Mouse (Mus musculus): ENCODE results near the gene Rpp25l. TPM values are rescaled to one million over a fixed set of nuclear protein-coding genes. Genes with fewer than 3 reads are reported as not detected.

Gene Rpp25l
- polyA plus RNA-seq, 1 experiment from 2014 or later: 68.7 TPM

GRCm38 (mm10) chr4:41677006-41677629 lies 36.2 kb downstream of the Rpp25l start:
- no peaks in the 10 kb centered on the region for H3K9me3 ChIP-seq
- 49% methylated on average over 13 of the region's 13 CpGs for WGBS
- H3K36me3 ChIP-seq: peaks cover 23% of the 10 kb centered on the region; the same call in 1 of the 2 replicates
- H3K27ac ChIP-seq (replicated peaks): peak overlapping the region; percentile 61
- H3K4me3 ChIP-seq: no peak overlapping the region
- no peak overlapping the region for H3K4me2 ChIP-seq (replicated peaks)
- ATAC-seq (ENCODE audit: low FRiP score, low read depth): peak; percentile 45
- H3K4me1 ChIP-seq: peaks cover 95% of the 10 kb centered on the region
- no peaks in the 10 kb centered on the region for H3K27me3 ChIP-seq
- peak overlapping the region; percentile 39; the same call in 1 of the 2 replicates for H3K9ac ChIP-seq (replicated peaks)

- peak overlapping the region; percentile 61 for H3K27ac ChIP-seq (replicated peaks)
- no peaks in the 10 kb centered on the region for H3K27me3 ChIP-seq
- H3K4me3 ChIP-seq: no peak overlapping the region
- peaks cover 26% of the 10 kb centered on the region; the same call in 1 of the 2 replicates for H3K36me3 ChIP-seq
- 75% methylated on average over 17 of the region's 17 CpGs for WGBS
- peak overlapping the region; percentile 39; the same call in 1 of the 2 replicates for H3K9ac ChIP-seq (replicated peaks)
- no peak for ATAC-seq (ENCODE audit: low FRiP score, low read depth)
- H3K4me1 ChIP-seq: peaks cover 97% of the 10 kb centered on the region
- no peaks in the 10 kb centered on the region for H3K9me3 ChIP-seq
- no peak overlapping the region for H3K4me2 ChIP-seq (replicated peaks)
These were observed 36.9 kb downstream of the Rpp25l start for GRCm38 (mm10) chr4:41676248-41677005.

- peaks cover 77% of the 10 kb centered on the region for H3K4me1 ChIP-seq
- H3K4me3 ChIP-seq: no peak overlapping the region
- H3K27me3 ChIP-seq: peaks cover 4% of the 10 kb centered on the region; the same call in 1 of the 2 replicates
- H3K36me3 ChIP-seq: peaks cover 39% of the 10 kb centered on the region
- H3K9ac ChIP-seq (replicated peaks): no peak overlapping the region; the same call in 1 of the 2 replicates
- no peaks in the 10 kb centered on the region for H3K9me3 ChIP-seq
- peak overlapping the region; percentile 83 for H3K27ac ChIP-seq (replicated peaks)
- 59% methylated on average over 19 of the region's 19 CpGs for WGBS
- H3K4me2 ChIP-seq (replicated peaks): no peak overlapping the region
- ATAC-seq (ENCODE audit: low FRiP score, low read depth): no peak
These were observed 40.1 kb downstream of the Rpp25l start for GRCm38 (mm10) chr4:41673186-41673585.

- no peaks in the 10 kb centered on the region for H3K9me3 ChIP-seq
- peak overlapping the region; percentile 39; the same call in 1 of the 2 replicates for H3K9ac ChIP-seq (replicated peaks)
- ATAC-seq (ENCODE audit: low FRiP score, low read depth): 0 out of 2 replicates have a peak, but pooled peaks have one; percentile 0
- H3K4me3 ChIP-seq: no peak overlapping the region
- 27% methylated on average over 8 of the region's 8 CpGs for WGBS
- peak overlapping the region; percentile 83 for H3K27ac ChIP-seq (replicated peaks)
- H3K27me3 ChIP-seq: peaks cover 4% of the 10 kb centered on the region; the same call in 1 of the 2 replicates
- peaks cover 71% of the 10 kb centered on the region for H3K4me1 ChIP-seq
- H3K4me2 ChIP-seq (replicated peaks): peak overlapping the region; percentile 15; the same call in 1 of the 2 replicates
- peaks cover 45% of the 10 kb centered on the region for H3K36me3 ChIP-seq
These were observed 40.8 kb downstream of the Rpp25l start for GRCm38 (mm10) chr4:41672522-41672963.

- Histone ChIP-seq H3K4me2 (replicated peaks) (peak overlapping the region; percentile 15; the same call in 1 of the 2 replicates), H3K27ac (replicated peaks) (peak overlapping the region; percentile 83), H3K4me3 (no peak overlapping the region), H3K9me3 (no peaks in the 10 kb centered on the region), H3K36me3 (peaks cover 50% of the 10 kb centered on the region), H3K9ac (replicated peaks) (peak overlapping the region; percentile 39), H3K4me1 (peaks cover 66% of the 10 kb centered on the region), H3K27me3 (peaks cover 4% of the 10 kb centered on the region; the same call in 1 of the 2 replicates)
- ATAC-seq (ENCODE audit: low FRiP score, low read depth): peak; percentile 73
- 5% methylated on average over 8 of the region's 8 CpGs for WGBS
These were observed 41.3 kb downstream of the Rpp25l start for GRCm38 (mm10) chr4:41671963-41672480.

GRCm38 (mm10) chr4:41671500-41671899 lies 41.8 kb downstream of the Rpp25l start:
- H3K4me2 ChIP-seq (replicated peaks): 0 out of 2 replicates have a peak overlapping the region, but pooled peaks have one; percentile 15
- peak overlapping the region; percentile 83 for H3K27ac ChIP-seq (replicated peaks)
- H3K9me3 ChIP-seq: no peaks in the 10 kb centered on the region
- H3K4me1 ChIP-seq: peaks cover 65% of the 10 kb centered on the region
- no peak overlapping the region for H3K4me3 ChIP-seq
- H3K9ac ChIP-seq (replicated peaks): peak overlapping the region; percentile 39; the same call in 1 of the 2 replicates
- ATAC-seq (ENCODE audit: low FRiP score, low read depth): peak; percentile 4; the same call in 1 of the 2 replicates
- H3K36me3 ChIP-seq: peaks cover 56% of the 10 kb centered on the region
- WGBS: 34% methylated on average over 5 of the region's 5 CpGs
- H3K27me3 ChIP-seq: peaks cover 4% of the 10 kb centered on the region; the same call in 1 of the 2 replicates

- H3K4me1 ChIP-seq: peaks cover 62% of the 10 kb centered on the region
- H3K36me3 ChIP-seq: peaks cover 60% of the 10 kb centered on the region
- WGBS: 83% methylated on average over 18 of the region's 18 CpGs
- H3K4me3 ChIP-seq: no peak overlapping the region
- H3K9ac ChIP-seq (replicated peaks): 0 out of 2 replicates have a peak overlapping the region, but pooled peaks have one; percentile 24
- H3K27me3 ChIP-seq: peaks cover 4% of the 10 kb centered on the region; the same call in 1 of the 2 replicates
- no peak overlapping the region for H3K27ac ChIP-seq (replicated peaks)
- no peak overlapping the region for H3K4me2 ChIP-seq (replicated peaks)
- no peak for ATAC-seq (ENCODE audit: low FRiP score, low read depth)
- H3K9me3 ChIP-seq: no peaks in the 10 kb centered on the region
These were observed 42.5 kb downstream of the Rpp25l start for GRCm38 (mm10) chr4:41670836-41671235.

- Histone ChIP-seq H3K9me3 (no peaks in the 10 kb centered on the region), H3K4me3 (no peak overlapping the region), H3K27ac (replicated peaks) (0 out of 2 replicates have a peak overlapping the region, but pooled peaks have one; percentile 15), H3K36me3 (peaks cover 81% of the 10 kb centered on the region), H3K4me1 (peaks cover 60% of the 10 kb centered on the region), H3K4me2 (replicated peaks) (no peak overlapping the region), H3K27me3 (peaks cover 4% of the 10 kb centered on the region; the same call in 1 of the 2 replicates), H3K9ac (replicated peaks) (no peak overlapping the region)
- 76% methylated on average over 11 of the region's 11 CpGs for WGBS
- ATAC-seq (ENCODE audit: low FRiP score, low read depth): no peak
These were observed 46.7 kb downstream of the Rpp25l start for GRCm38 (mm10) chr4:41666646-41667045.

- H3K27me3 ChIP-seq: no peaks in the 10 kb centered on the region
- peaks cover 80% of the 10 kb centered on the region for H3K36me3 ChIP-seq
- H3K9ac ChIP-seq (replicated peaks): 0 out of 2 replicates have a peak overlapping the region, but pooled peaks have one; percentile 34
- no peaks in the 10 kb centered on the region for H3K9me3 ChIP-seq
- 6% methylated on average over 7 of the region's 8 CpGs for WGBS
- H3K4me2 ChIP-seq (replicated peaks): no peak overlapping the region
- no peak overlapping the region for H3K4me3 ChIP-seq
- peaks cover 62% of the 10 kb centered on the region for H3K4me1 ChIP-seq
- peak overlapping the region; percentile 58 for H3K27ac ChIP-seq (replicated peaks)
- ATAC-seq (ENCODE audit: low FRiP score, low read depth): peak; percentile 21; the same call in 1 of the 2 replicates
These were observed 48.2 kb downstream of the Rpp25l start for GRCm38 (mm10) chr4:41665009-41665675.

- Histone ChIP-seq H3K27ac (replicated peaks) (peak overlapping the region; percentile 58), H3K4me2 (replicated peaks) (no peak overlapping the region), H3K9ac (replicated peaks) (0 out of 2 replicates have a peak overlapping the region, but pooled peaks have one; percentile 34), H3K27me3 (0 out of 2 replicates have a peak, but pooled peaks cover 5% of the 10 kb centered on the region), H3K4me1 (peaks cover 68% of the 10 kb centered on the region), H3K36me3 (peaks cover 76% of the 10 kb centered on the region), H3K4me3 (no peak overlapping the region), H3K9me3 (no peaks in the 10 kb centered on the region)
- WGBS: 60% methylated on average over 7 of the region's 7 CpGs
- no peak for ATAC-seq (ENCODE audit: low FRiP score, low read depth)
These were observed 48.8 kb downstream of the Rpp25l start for GRCm38 (mm10) chr4:41664533-41664932.

- Histone ChIP-seq H3K27ac (replicated peaks) (0 out of 2 replicates have a peak overlapping the region, but pooled peaks have one; percentile 1), H3K9ac (replicated peaks) (0 out of 2 replicates have a peak overlapping the region, but pooled peaks have one; percentile 0), H3K9me3 (no peaks in the 10 kb centered on the region), H3K4me2 (replicated peaks) (no peak overlapping the region), H3K4me1 (peaks cover 77% of the 10 kb centered on the region), H3K4me3 (no peak overlapping the region), H3K27me3 (0 out of 2 replicates have a peak, but pooled peaks cover 8% of the 10 kb centered on the region), H3K36me3 (peaks cover 80% of the 10 kb centered on the region)
- ATAC-seq (ENCODE audit: low FRiP score, low read depth): no peak
- 63% methylated on average over 9 of the region's 9 CpGs for WGBS
These were observed 49.7 kb downstream of the Rpp25l start for GRCm38 (mm10) chr4:41663614-41664013.
